Mouse (Mus musculus) erythroblast, adult 5-6 weeks (primary cell): ENCODE results near the gene Zkscan8. TPM values are rescaled to one million over a fixed set of nuclear protein-coding genes. Genes with fewer than 3 reads are reported as not detected.

Experiments
- total RNA-seq, 2 experiments: library from RNA; stranded (forward) in 1 of 2; stranded (reverse) in 1 of 2; fragments of 150-400 nt in 1 of 2; fragments of 200-764, 138-1000 nt in 1 of 2; gene quantifications; 2 replicates each; pipeline versions ENCODE4 v1.2.3 to v1.2.4; 2015 to 2017; ENCODE audit warnings: low replicate concordance in 2 of 2

Zkscan8 gene
- total RNA-seq, 2 experiments from 2014 or later: 3.4 to 5.4 TPM

Other genes starting within 250 kb of the Zkscan8 start
- not detected in 2 replicates for gene Gpx5, start 238.4 kb downstream of the Zkscan8 start, total RNA-seq (2015; ENCODE audit: low replicate concordance)
- gene Gpx5, start 238.4 kb downstream of the Zkscan8 start, total RNA-seq (2017; ENCODE audit: low replicate concordance): not detected in 2 replicates
- not detected in 2 replicates for gene Gpx6, start 219.0 kb downstream of the Zkscan8 start, total RNA-seq (2015; ENCODE audit: low replicate concordance)
- gene Gpx6, start 219.0 kb downstream of the Zkscan8 start, total RNA-seq (2017; ENCODE audit: low replicate concordance): not detected in 2 replicates
- not detected in 2 replicates for gene Olfr1367, start 184.2 kb downstream of the Zkscan8 start, total RNA-seq (2015; ENCODE audit: low replicate concordance)
- not detected in 2 replicates for gene Olfr1367, start 184.2 kb downstream of the Zkscan8 start, total RNA-seq (2017; ENCODE audit: low replicate concordance)
- gene Zscan12, start 168.3 kb downstream of the Zkscan8 start, total RNA-seq (2015; ENCODE audit: low replicate concordance): 0.84 TPM in 1 of 2 replicates, not detected in the other
- 0.70 and 1.4 TPM in 2 replicates for gene Zscan12, start 168.3 kb downstream of the Zkscan8 start, total RNA-seq (2017; ENCODE audit: low replicate concordance)
- 16.9 and 23.6 TPM in 2 replicates for gene Zkscan3, start 128.4 kb downstream of the Zkscan8 start, total RNA-seq (2015; ENCODE audit: low replicate concordance)
- gene Zkscan3, start 128.4 kb downstream of the Zkscan8 start, total RNA-seq (2017; ENCODE audit: low replicate concordance): 13.9 and 19.9 TPM in 2 replicates
- not detected in 2 replicates for gene Pgbd1, start 90.1 kb downstream of the Zkscan8 start, total RNA-seq (2015; ENCODE audit: low replicate concordance)
- gene Pgbd1, start 90.1 kb downstream of the Zkscan8 start, total RNA-seq (2017; ENCODE audit: low replicate concordance): 1.1 TPM in 1 of 2 replicates, not detected in the other
- 3.8 and 4.8 TPM in 2 replicates for gene Zscan26, start 77.4 kb downstream of the Zkscan8 start, total RNA-seq (2015; ENCODE audit: low replicate concordance)
- gene Zscan26, start 77.4 kb downstream of the Zkscan8 start, total RNA-seq (2017; ENCODE audit: low replicate concordance): 1.7 and 2.2 TPM in 2 replicates
- gene Nkapl, start 62.6 kb downstream of the Zkscan8 start, total RNA-seq (2015; ENCODE audit: low replicate concordance): 1.3 TPM in 1 of 2 replicates, not detected in the other
- not detected in 2 replicates for gene Nkapl, start 62.6 kb downstream of the Zkscan8 start, total RNA-seq (2017; ENCODE audit: low replicate concordance)
- gene Zkscan4, start 52.2 kb downstream of the Zkscan8 start, total RNA-seq (2015; ENCODE audit: low replicate concordance): not detected in 2 replicates
- not detected in 2 replicates for gene Zkscan4, start 52.2 kb downstream of the Zkscan8 start, total RNA-seq (2017; ENCODE audit: low replicate concordance)
- not detected in 2 replicates for gene Gm10065, start 51.7 kb downstream of the Zkscan8 start, total RNA-seq (2015; ENCODE audit: low replicate concordance)
- not detected in 2 replicates for gene Gm10065, start 51.7 kb downstream of the Zkscan8 start, total RNA-seq (2017; ENCODE audit: low replicate concordance)
- 0.77 and 5.6 TPM in 2 replicates for gene AK157302, start 35.9 kb downstream of the Zkscan8 start, total RNA-seq (2015; ENCODE audit: low replicate concordance)
- 7.8 and 15.1 TPM in 2 replicates for gene AK157302, start 35.9 kb downstream of the Zkscan8 start, total RNA-seq (2017; ENCODE audit: low replicate concordance)
- 12.1 TPM in 1 of 2 replicates, not detected in the other for gene Gm11273, start 29.7 kb downstream of the Zkscan8 start, total RNA-seq (2015; ENCODE audit: low replicate concordance)
- gene Gm11273, start 29.7 kb downstream of the Zkscan8 start, total RNA-seq (2017; ENCODE audit: low replicate concordance): 1.3 TPM in 1 of 2 replicates, not detected in the other
- gene Olfr1366, start 11.7 kb upstream of the Zkscan8 start, total RNA-seq (2015; ENCODE audit: low replicate concordance): not detected in 2 replicates
- not detected in 2 replicates for gene Olfr1366, start 11.7 kb upstream of the Zkscan8 start, total RNA-seq (2017; ENCODE audit: low replicate concordance)
- gene Olfr1535, start 28.8 kb upstream of the Zkscan8 start, total RNA-seq (2015; ENCODE audit: low replicate concordance): not detected in 2 replicates
- 0.84 TPM in 1 of 2 replicates, not detected in the other for gene Olfr1535, start 28.8 kb upstream of the Zkscan8 start, total RNA-seq (2017; ENCODE audit: low replicate concordance)
- not detected in 2 replicates for gene Olfr1364, start 50.6 kb upstream of the Zkscan8 start, total RNA-seq (2015; ENCODE audit: low replicate concordance)
- not detected in 2 replicates for gene Olfr1364, start 50.6 kb upstream of the Zkscan8 start, total RNA-seq (2017; ENCODE audit: low replicate concordance)
- not detected in 2 replicates for gene Olfr1362, start 82.9 kb upstream of the Zkscan8 start, total RNA-seq (2015; ENCODE audit: low replicate concordance)
- gene Olfr1362, start 82.9 kb upstream of the Zkscan8 start, total RNA-seq (2017; ENCODE audit: low replicate concordance): not detected in 2 replicates
- not detected in 2 replicates for gene Olfr11, start 111.4 kb upstream of the Zkscan8 start, total RNA-seq (2015; ENCODE audit: low replicate concordance)
- gene Olfr11, start 111.4 kb upstream of the Zkscan8 start, total RNA-seq (2017; ENCODE audit: low replicate concordance): not detected in 2 replicates
- not detected in 2 replicates for gene Olfr1361, start 132.3 kb upstream of the Zkscan8 start, total RNA-seq (2015; ENCODE audit: low replicate concordance)
- not detected in 2 replicates for gene Olfr1361, start 132.3 kb upstream of the Zkscan8 start, total RNA-seq (2017; ENCODE audit: low replicate concordance)
- gene Olfr1360, start 146.3 kb upstream of the Zkscan8 start, total RNA-seq (2015; ENCODE audit: low replicate concordance): not detected in 2 replicates
- gene Olfr1360, start 146.3 kb upstream of the Zkscan8 start, total RNA-seq (2017; ENCODE audit: low replicate concordance): not detected in 2 replicates
- not detected in 2 replicates for gene Olfr1359, start 167.0 kb upstream of the Zkscan8 start, total RNA-seq (2015; ENCODE audit: low replicate concordance)
- 0.34 and 0.42 TPM in 2 replicates for gene Olfr1359, start 167.0 kb upstream of the Zkscan8 start, total RNA-seq (2017; ENCODE audit: low replicate concordance)
- 91.5 and 110 TPM in 2 replicates for gene Hist1h2bl, start 185.0 kb upstream of the Zkscan8 start, total RNA-seq (2015; ENCODE audit: low replicate concordance)
- 213 and 268 TPM in 2 replicates for gene Hist1h2bl, start 185.0 kb upstream of the Zkscan8 start, total RNA-seq (2017; ENCODE audit: low replicate concordance)
- gene Hist1h2ai, start 185.3 kb upstream of the Zkscan8 start, total RNA-seq (2015; ENCODE audit: low replicate concordance): 6.1 TPM in 1 of 2 replicates, not detected in the other
- 1,027 and 1,342 TPM in 2 replicates for gene Hist1h2ai, start 185.3 kb upstream of the Zkscan8 start, total RNA-seq (2017; ENCODE audit: low replicate concordance)
- gene Hist1h3h, start 186.5 kb upstream of the Zkscan8 start, total RNA-seq (2015; ENCODE audit: low replicate concordance): 16.7 TPM in 1 of 2 replicates, not detected in the other
- gene Hist1h3h, start 186.5 kb upstream of the Zkscan8 start, total RNA-seq (2017; ENCODE audit: low replicate concordance): 69.1 and 159 TPM in 2 replicates
- 65.8 and 82.8 TPM in 2 replicates for gene Hist1h2bm, start 190.9 kb upstream of the Zkscan8 start, total RNA-seq (2015; ENCODE audit: low replicate concordance)
- 254 and 277 TPM in 2 replicates for gene Hist1h2bm, start 190.9 kb upstream of the Zkscan8 start, total RNA-seq (2017; ENCODE audit: low replicate concordance)
- gene Hist1h4j, start 203.9 kb upstream of the Zkscan8 start, total RNA-seq (2015; ENCODE audit: low replicate concordance): not detected in 2 replicates
- gene Hist1h4j, start 203.9 kb upstream of the Zkscan8 start, total RNA-seq (2017; ENCODE audit: low replicate concordance): 148 and 152 TPM in 2 replicates
- 10.4 and 16.9 TPM in 2 replicates for gene Hist1h4k, start 219.4 kb upstream of the Zkscan8 start, total RNA-seq (2015; ENCODE audit: low replicate concordance)
- gene Hist1h4k, start 219.4 kb upstream of the Zkscan8 start, total RNA-seq (2017; ENCODE audit: low replicate concordance): 714 and 903 TPM in 2 replicates
- 39.2 and 75.4 TPM in 2 replicates for gene Hist1h2ak, start 222.7 kb upstream of the Zkscan8 start, total RNA-seq (2015; ENCODE audit: low replicate concordance)
- gene Hist1h2ak, start 222.7 kb upstream of the Zkscan8 start, total RNA-seq (2017; ENCODE audit: low replicate concordance): 730 and 899 TPM in 2 replicates
- 229 and 365 TPM in 2 replicates for gene Hist1h2bn, start 223.0 kb upstream of the Zkscan8 start, total RNA-seq (2015; ENCODE audit: low replicate concordance)
- gene Hist1h2bn, start 223.0 kb upstream of the Zkscan8 start, total RNA-seq (2017; ENCODE audit: low replicate concordance): 952 and 1,236 TPM in 2 replicates
- 491 and 530 TPM in 2 replicates for gene Hist1h1b, start 249.5 kb upstream of the Zkscan8 start, total RNA-seq (2015; ENCODE audit: low replicate concordance)
- gene Hist1h1b, start 249.5 kb upstream of the Zkscan8 start, total RNA-seq (2017; ENCODE audit: low replicate concordance): 1,333 and 2,653 TPM in 2 replicates